Mouse (Mus musculus) frontal cortex, postnatal 10 days (tissue): ENCODE measurements around the gene Cmtm4.

ENCODE experiments used
- DNase-seq, 2 experiments: peaks; one replicate each; pipeline ENCODE4 v3.0.0; 2022; ENCODE audit warnings: low spot score in 2 of 2, mixed read lengths in 1 of 2

The Cmtm4 gene

GRCm38 (mm10) chr8:104395703-104396357 lies at the start of gene Cmtm4:
Gene Cmtm4 (minus strand): TSS chr8:104395807.
- DNase-seq, result peak in 1 of 2 experiments; percentile 53

GRCm38 (mm10) chr8:104445248-104445647 lies 49.6 kb upstream of the Cmtm4 start:
- no peak for DNase-seq

- DNase-seq, result peak in 1 of 2 experiments; percentile 4
These were observed 47.6 kb upstream of the Cmtm4 start for GRCm38 (mm10) chr8:104443125-104443679.

GRCm38 (mm10) chr8:104442299-104443124 lies 46.9 kb upstream of the Cmtm4 start, which contains the start of gene Dync1li2:
Gene Dync1li2 (minus strand): TSS chr8:104443047.
- peak; percentile 73 to 90 for DNase-seq

GRCm38 (mm10) chr8:104441613-104442012 lies 46.0 kb upstream of the Cmtm4 start:
- DNase-seq, result peak in 1 of 2 experiments; percentile 15

GRCm38 (mm10) chr8:104439461-104439860 lies 43.9 kb upstream of the Cmtm4 start:
- peak; percentile 4 to 6 for DNase-seq

- DNase-seq, result peak in 1 of 2 experiments; percentile 14
These were observed 42.0 kb upstream of the Cmtm4 start for GRCm38 (mm10) chr8:104437494-104438135.

GRCm38 (mm10) chr8:104436591-104436990 lies 41.0 kb upstream of the Cmtm4 start:
- no peak for DNase-seq

- DNase-seq, result peak; percentile 92 to 93
These were observed 40.4 kb upstream of the Cmtm4 start for GRCm38 (mm10) chr8:104436038-104436437.

- no peak for DNase-seq
These were observed 39.3 kb upstream of the Cmtm4 start for GRCm38 (mm10) chr8:104434826-104435354.

GRCm38 (mm10) chr8:104434275-104434674 lies 38.7 kb upstream of the Cmtm4 start:
- DNase-seq, result no peak

- DNase-seq, result no peak
These were observed 37.7 kb upstream of the Cmtm4 start for GRCm38 (mm10) chr8:104433191-104433842.

GRCm38 (mm10) chr8:104432656-104433055 lies 37.0 kb upstream of the Cmtm4 start:
- DNase-seq, result no peak

GRCm38 (mm10) chr8:104430230-104430629 lies 34.6 kb upstream of the Cmtm4 start:
- no peak for DNase-seq

- DNase-seq, result no peak
These were observed 32.1 kb upstream of the Cmtm4 start for GRCm38 (mm10) chr8:104427703-104428102.

GRCm38 (mm10) chr8:104422313-104422712 lies 26.7 kb upstream of the Cmtm4 start:
- DNase-seq, result no peak

GRCm38 (mm10) chr8:104416022-104416421 lies 20.4 kb upstream of the Cmtm4 start:
- no peak for DNase-seq

- DNase-seq, result no peak
These were observed 18.6 kb upstream of the Cmtm4 start for GRCm38 (mm10) chr8:104414204-104414603.

- DNase-seq, result no peak
These were observed 18.2 kb upstream of the Cmtm4 start for GRCm38 (mm10) chr8:104413770-104414169.

- DNase-seq, result no peak
These were observed 17.4 kb upstream of the Cmtm4 start for GRCm38 (mm10) chr8:104412805-104413532.

GRCm38 (mm10) chr8:104411972-104412371 lies 16.4 kb upstream of the Cmtm4 start:
- DNase-seq, result no peak
